Mouse (Mus musculus) hindbrain, embryonic 16.5 days (tissue): Measurements from ENCODE around the gene Bsg. TPM values are rescaled to one million over a fixed set of nuclear protein-coding genes. Genes with fewer than 3 reads are reported as not detected.

Source experiments
- ATAC-seq: fragments of 200-750 bp; cut with Nextera tagmentation; 2 replicates; pipeline ENCODE4 v1.8.0; 2017; ENCODE audit warnings: moderate TSS enrichment, moderate library complexity
- H3K27ac ChIP-seq: fragments of 300-500 bp; sonication (generic); 2 replicates; pipeline ENCODE4 v1.5.1; 2014; ENCODE audit warnings: low read depth, mild to moderate bottlenecking, control low read depth, low read length, moderate library complexity
- H3K27me3 ChIP-seq: fragments of 300-500 bp; sonication (generic); replicated peaks from 2 replicates; pipeline ENCODE4 v1.6.1; 2014; ENCODE audit warnings: low read length; ENCODE audit not compliant: control insufficient read depth, insufficient read depth
- H3K36me3 ChIP-seq: fragments of 300-500 bp; sonication (generic); 2 replicates; pipeline ENCODE4 v1.6.1; 2014; ENCODE audit warnings: mild to moderate bottlenecking, low read length, moderate library complexity, mixed read lengths; ENCODE audit not compliant: control insufficient read depth, insufficient read depth
- H3K4me1 ChIP-seq: fragments of 300-500 bp; sonication (generic); 2 replicates; pipeline ENCODE4 v1.6.1; 2014; ENCODE audit warnings: low read depth, low read length; ENCODE audit not compliant: control insufficient read depth, insufficient read depth
- H3K4me2 ChIP-seq: fragments of 300-500 bp; sonication (generic); 2 replicates; pipeline ENCODE4 v1.6.1; 2014; ENCODE audit warnings: mild to moderate bottlenecking, low read length, control low read depth, moderate library complexity
- H3K4me3 ChIP-seq: fragments of 300-500 bp; sonication (generic); 2 replicates; pipeline ENCODE4 v1.5.1; 2014; ENCODE audit warnings: mild to moderate bottlenecking, low read length, control low read depth, moderate library complexity
- H3K9ac ChIP-seq: fragments of 300-500 bp; sonication (generic); 2 replicates; pipeline ENCODE4 v1.6.1; 2014; ENCODE audit warnings: low read depth, mild to moderate bottlenecking, control low read depth, low read length, moderate library complexity
- H3K9me3 ChIP-seq: fragments of 300-500 bp; sonication (generic); 2 replicates; pipeline ENCODE4 v1.6.1; 2014; ENCODE audit warnings: mild to moderate bottlenecking, low read length, moderate library complexity; ENCODE audit not compliant: control insufficient read depth
- WGBS: fragments of 180-500 bp; shearing (Covaris S2); extraction: QIAGEN DNeasy Blood & Tissue Kit; methylation state at CpG from one replicate; pipeline ENCODE4 v1.1.7; 2014; 5-methylcytosine and 5-hydroxymethylcytosine counted together
- polyA plus RNA-seq: library from polyadenylated mRNA; unstranded; fragments of >200 nt; fragmentation: Nextera tagmentation; extraction: Ambion mirVana; gene quantifications from 2 replicates; pipeline ENCODE4 v1.2.1, GENCODE M21; 2015

Gene Bsg
- polyA plus RNA-seq, 1 experiment from 2014 or later, result 1,193 TPM

DNA sequence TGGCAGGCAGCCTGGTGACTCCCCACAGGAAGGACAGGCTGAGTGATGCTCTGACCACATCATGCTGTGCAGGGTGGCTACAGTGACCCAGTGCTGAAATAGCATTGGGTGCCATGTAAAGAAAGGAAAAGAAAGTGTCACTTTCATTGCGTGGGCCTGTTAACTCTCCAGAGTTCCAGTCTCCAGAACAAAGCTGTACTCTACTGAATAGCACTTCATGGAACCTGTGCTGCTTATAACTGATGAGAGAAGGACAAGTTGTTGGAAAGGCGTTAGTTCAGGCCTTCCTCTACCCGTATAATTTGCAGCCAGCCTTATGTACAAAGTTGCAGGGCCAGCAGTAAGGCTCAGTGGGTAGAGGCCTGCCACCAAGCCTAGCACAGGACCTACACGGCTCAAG lies 15.6 kb upstream of the Bsg start, which contains the start of gene Gzmm:
Gzmm (plus strand) TSS at position 301 of the 400 bp plus-strand sequence.
- Histone ChIP-seq H3K4me1 (peaks cover 5% of the 10 kb centered on the region), H3K27me3 (no peaks in the 10 kb centered on the region), H3K4me3 (no peak within 1 kb of the TSS), H3K36me3 (peaks cover 33% of the 10 kb centered on the region), H3K9me3 (no peaks in the 10 kb centered on the region), H3K4me2 (no peak within 1 kb of the TSS), H3K27ac (no peak within 1 kb of the TSS), H3K9ac (no peak within 1 kb of the TSS)
- ATAC-seq, result no peak
- 81% methylated on average over 4 of the region's 4 CpGs for WGBS

DNA sequence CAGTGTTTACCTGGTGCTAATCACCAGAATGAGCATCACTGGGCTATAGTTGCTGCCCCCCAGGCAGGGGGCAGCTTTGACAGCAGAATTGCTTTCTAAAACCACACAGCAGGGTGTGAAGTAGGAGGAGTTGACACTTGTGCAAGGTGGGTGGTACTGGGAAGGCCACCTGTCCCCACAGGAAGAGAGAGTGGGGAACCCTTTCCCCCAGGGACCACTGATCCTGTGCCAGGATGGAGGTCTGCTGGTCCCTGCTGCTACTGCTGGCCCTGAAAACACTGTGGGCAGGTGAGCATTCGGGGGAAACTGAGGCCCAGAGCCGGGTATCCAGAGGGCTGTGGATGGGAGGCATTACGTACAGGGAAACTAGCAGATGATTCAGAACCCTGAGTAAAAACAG lies 15.1 kb upstream of the Bsg start:
- no peak overlapping the region for H3K9ac ChIP-seq
- H3K4me3 ChIP-seq, result no peak overlapping the region
- H3K9me3 ChIP-seq, result no peaks in the 10 kb centered on the region
- peaks cover under 1% of the 10 kb centered on the region for H3K4me1 ChIP-seq
- ATAC-seq, result no peak
- H3K4me2 ChIP-seq, result no peak overlapping the region
- H3K27me3 ChIP-seq, result no peaks in the 10 kb centered on the region
- no peak overlapping the region for H3K27ac ChIP-seq
- H3K36me3 ChIP-seq, result peaks cover 33% of the 10 kb centered on the region
- WGBS, result 94% methylated on average over 3 of the region's 3 CpGs

DNA sequence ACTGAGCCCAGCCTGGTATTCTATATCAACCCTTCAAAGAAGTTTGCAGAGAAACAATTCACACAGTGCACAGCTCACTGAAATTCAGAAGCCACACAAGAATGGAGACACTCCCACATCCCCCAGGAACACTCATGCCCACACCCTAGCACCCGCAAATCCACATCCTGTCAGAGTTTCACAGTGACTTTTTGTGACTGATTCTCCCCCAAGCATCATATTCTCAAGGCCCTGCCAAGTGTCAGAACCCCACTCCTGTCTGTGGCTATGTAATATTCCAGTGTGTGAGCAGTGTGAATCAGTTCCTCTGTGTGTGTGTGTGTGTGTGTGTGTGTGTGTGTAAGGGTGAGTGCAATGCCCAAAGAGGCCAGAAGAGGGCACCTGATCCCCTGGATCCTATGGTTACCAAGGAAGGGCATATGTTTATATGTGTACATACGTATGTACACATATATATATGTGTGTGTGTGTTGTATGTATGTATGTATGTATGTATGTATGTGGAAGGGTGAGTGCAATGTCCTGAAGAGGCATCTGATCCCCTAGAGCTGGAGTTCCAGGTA lies 12.2 kb upstream of the Bsg start:
- 98% methylated on average over 2 of the region's 2 CpGs for WGBS
- Histone ChIP-seq H3K36me3 (peaks cover 17% of the 10 kb centered on the region), H3K27ac (no peak overlapping the region), H3K9me3 (no peaks in the 10 kb centered on the region), H3K4me1 (no peaks in the 10 kb centered on the region), H3K4me3 (no peak overlapping the region), H3K9ac (no peak overlapping the region), H3K27me3 (no peaks in the 10 kb centered on the region), H3K4me2 (no peak overlapping the region)
- no peak for ATAC-seq

DNA sequence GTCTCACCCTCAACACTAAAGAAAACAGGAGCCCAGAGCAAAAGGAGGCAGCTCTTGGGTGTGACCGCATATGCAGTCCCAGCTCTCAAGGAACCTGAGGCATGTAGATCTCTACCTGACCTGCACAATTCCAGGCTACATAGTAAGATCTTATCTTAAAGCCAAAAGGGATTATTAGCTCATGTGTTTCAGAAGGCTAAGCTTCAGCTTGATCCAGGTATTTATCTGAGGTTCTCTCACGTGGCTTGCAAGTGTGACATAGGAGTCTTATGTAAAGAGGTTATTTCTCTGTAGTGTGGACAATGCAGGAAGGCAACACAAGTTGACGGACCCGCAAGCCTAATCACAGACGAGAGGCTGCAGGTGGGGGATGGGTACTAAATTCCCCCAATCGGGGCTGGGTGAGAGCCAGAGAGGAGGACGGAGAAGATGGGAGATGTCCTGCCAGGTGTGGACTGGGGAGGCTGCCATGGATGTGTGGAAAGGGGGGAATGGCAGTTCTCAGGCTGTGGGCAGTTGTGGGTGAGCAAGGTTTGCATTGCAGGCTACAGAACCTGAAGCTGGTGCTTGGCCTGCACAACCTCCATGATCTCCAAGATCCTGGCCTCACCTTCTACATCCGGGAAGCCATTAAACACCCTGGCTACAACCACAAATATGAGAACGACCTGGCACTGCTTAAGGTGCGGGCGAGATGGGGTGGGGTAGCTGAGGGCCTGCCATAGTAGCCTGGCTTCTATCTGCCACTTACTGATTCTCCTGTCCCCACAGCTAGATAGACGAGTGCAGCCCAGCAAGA lies 10.5 kb upstream of the Bsg start:
- no peaks in the 10 kb centered on the region for H3K4me1 ChIP-seq
- H3K27me3 ChIP-seq, result no peaks in the 10 kb centered on the region
- peaks cover 5% of the 10 kb centered on the region; the same call in 1 of the 2 replicates for H3K36me3 ChIP-seq
- no peak overlapping the region for H3K9ac ChIP-seq
- H3K27ac ChIP-seq, result no peak overlapping the region
- no peak overlapping the region for H3K4me2 ChIP-seq
- H3K4me3 ChIP-seq, result no peak overlapping the region
- ATAC-seq, result no peak
- WGBS, result 71% methylated on average over 12 of the region's 12 CpGs
- no peaks in the 10 kb centered on the region for H3K9me3 ChIP-seq

DNA sequence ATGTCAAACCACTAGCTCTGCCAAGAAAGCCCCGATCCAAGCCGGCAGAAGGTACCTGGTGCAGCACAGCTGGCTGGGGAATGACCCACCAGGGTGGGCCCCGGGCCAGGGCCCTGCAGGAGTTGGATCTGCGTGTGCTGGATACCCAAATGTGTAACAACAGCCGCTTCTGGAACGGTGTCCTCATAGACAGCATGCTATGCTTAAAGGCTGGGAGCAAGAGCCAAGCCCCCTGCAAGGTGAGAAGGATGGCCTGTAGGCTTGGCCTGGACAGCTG lies 10.0 kb upstream of the Bsg start:
- Histone ChIP-seq H3K27me3 (no peaks in the 10 kb centered on the region), H3K4me2 (no peak overlapping the region), H3K4me3 (no peak overlapping the region), H3K9me3 (no peaks in the 10 kb centered on the region), H3K27ac (no peak overlapping the region), H3K9ac (no peak overlapping the region), H3K4me1 (no peaks in the 10 kb centered on the region), H3K36me3 (peaks cover under 1% of the 10 kb centered on the region; the same call in 1 of the 2 replicates)
- ATAC-seq, result no peak
- WGBS, result 76% methylated on average over 6 of the region's 6 CpGs

DNA sequence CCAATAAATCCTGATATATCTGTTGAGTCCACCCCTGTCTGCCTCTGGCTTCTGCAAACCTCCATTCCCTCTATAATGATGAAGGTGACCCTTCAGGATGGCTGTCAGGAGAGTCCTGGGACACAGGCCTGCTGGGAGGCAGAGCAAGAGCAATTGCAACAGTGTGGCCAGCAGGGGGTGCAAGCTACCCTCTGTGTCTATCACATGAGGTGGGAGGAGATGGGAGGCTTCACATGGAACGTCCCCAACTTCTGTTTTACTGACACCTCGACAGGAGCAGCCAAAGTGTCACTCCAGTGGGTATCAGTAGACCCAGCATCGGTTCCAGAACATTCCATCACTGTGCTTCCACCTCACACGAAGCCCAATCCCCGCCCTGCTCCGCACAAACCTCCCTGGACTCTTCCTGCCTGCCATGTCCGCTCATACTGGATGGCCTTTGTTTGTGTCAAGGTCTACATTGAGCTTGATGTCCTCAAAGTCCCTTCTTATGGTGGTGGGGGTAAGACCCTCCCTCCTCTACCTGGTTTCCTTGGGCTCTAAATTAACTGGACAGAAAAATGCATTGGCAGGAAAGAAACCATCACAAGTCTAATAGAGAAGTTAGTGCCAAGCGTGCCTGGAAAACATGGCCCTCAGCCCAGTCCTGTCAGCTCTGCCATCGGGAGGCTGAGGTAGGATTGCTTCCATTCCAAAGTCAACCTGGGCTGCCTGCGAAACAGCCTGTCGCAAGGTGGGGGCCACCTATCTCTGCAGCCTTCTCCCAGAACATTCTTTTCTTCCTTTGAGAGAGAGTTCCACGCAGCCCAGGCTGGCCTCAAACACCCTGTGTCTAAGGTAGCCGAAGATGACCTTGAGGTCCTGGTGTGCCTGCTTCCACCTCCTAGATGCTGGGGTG lies 8.8 kb upstream of the Bsg start:
- Histone ChIP-seq H3K9me3 (no peaks in the 10 kb centered on the region), H3K4me3 (no peak overlapping the region), H3K36me3 (no peaks in the 10 kb centered on the region), H3K9ac (no peak overlapping the region), H3K27ac (peak overlapping the region; percentile 37; the same call in 1 of the 2 replicates), H3K4me1 (no peaks in the 10 kb centered on the region), H3K27me3 (no peaks in the 10 kb centered on the region), H3K4me2 (no peak overlapping the region)
- 61% methylated on average over 13 of the region's 13 CpGs for WGBS
- no peak for ATAC-seq

DNA sequence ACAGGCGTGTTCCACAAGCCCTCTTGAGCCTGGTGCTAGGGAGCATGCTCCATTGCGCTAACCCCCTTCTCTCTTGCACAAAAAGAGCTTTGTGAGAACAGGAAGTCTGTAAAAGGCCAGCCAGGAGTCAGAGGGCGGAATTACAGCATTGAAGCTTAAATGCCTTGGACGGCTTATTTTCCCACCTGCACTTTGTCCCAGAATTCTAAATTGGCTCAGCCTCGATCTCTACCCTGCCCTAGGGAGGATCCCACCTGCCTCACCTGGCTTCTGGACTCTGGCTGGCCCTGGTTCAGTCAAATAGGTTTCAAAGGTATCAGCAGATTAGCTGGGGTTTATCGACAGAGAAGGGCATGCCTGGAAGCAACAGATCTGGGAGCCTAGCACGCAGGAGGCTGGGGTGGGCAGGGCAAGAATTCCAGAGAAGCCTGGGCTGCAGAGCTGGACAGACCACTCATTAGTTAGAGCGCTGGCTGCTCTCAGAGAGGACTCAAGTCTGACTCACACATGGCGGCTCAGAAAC lies 8.1 kb upstream of the Bsg start:
- H3K36me3 ChIP-seq, result no peaks in the 10 kb centered on the region
- no peaks in the 10 kb centered on the region for H3K27me3 ChIP-seq
- no peaks in the 10 kb centered on the region for H3K4me1 ChIP-seq
- ATAC-seq, result no peak
- H3K9me3 ChIP-seq, result no peaks in the 10 kb centered on the region
- no peak overlapping the region for H3K4me2 ChIP-seq
- no peak overlapping the region for H3K9ac ChIP-seq
- whole genome bisulfite sequencing, result 72% methylated on average over 9 of the region's 9 CpGs
- no peak overlapping the region for H3K4me3 ChIP-seq
- peak overlapping the region; percentile 37; the same call in 1 of the 2 replicates for H3K27ac ChIP-seq

DNA sequence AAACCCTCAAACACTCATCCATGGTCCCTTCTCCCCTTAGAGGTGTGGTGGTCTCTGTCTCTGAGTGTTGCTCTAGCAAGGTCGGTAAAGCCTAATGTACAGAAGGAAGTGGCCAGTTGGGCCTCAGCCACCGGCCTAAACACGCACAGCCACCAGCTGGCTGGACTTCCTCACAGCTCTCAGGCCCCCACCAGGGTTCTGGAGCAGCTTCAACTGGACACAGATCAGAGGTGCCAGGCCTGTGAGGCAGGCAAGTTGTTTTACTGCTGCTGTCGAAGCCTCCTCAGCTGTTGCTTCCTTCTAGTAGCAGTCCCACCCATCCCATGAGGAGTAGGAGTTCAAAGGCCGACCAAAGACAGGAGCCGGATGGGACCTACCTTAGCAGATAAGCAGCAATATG lies 6.4 kb upstream of the Bsg start:
- H3K4me2 ChIP-seq, result no peak overlapping the region
- no peak overlapping the region for H3K9ac ChIP-seq
- ATAC-seq, result no peak
- no peaks in the 10 kb centered on the region for H3K4me1 ChIP-seq
- H3K36me3 ChIP-seq, result no peaks in the 10 kb centered on the region
- 66% methylated on average over 6 of the region's 6 CpGs for WGBS
- H3K27me3 ChIP-seq, result no peaks in the 10 kb centered on the region
- no peaks in the 10 kb centered on the region for H3K9me3 ChIP-seq
- H3K27ac ChIP-seq, result no peak overlapping the region
- H3K4me3 ChIP-seq, result no peak overlapping the region

DNA sequence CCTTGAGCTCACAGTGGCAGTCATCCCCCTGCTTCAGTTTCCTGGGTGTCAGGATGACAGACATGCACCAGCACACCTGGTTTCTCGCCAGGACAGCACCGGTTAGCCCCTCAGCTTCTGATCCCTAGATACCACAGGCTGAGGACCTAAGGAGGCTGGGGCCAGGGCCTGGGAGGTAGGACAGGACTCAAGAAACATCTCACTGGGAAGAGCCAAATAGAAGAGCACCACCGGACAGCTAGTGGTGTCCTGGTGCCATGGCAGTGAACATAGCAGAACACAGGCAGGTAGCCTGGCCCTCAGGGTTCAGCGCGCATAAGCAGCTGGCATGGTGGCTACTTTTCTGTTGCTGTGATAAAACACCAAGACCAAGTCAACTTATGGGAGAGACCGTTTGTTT lies 5.8 kb upstream of the Bsg start:
- Histone ChIP-seq H3K9ac (no peak overlapping the region), H3K27ac (no peak overlapping the region), H3K9me3 (no peaks in the 10 kb centered on the region), H3K27me3 (no peaks in the 10 kb centered on the region), H3K36me3 (no peaks in the 10 kb centered on the region), H3K4me1 (no peaks in the 10 kb centered on the region), H3K4me2 (no peak overlapping the region), H3K4me3 (no peak overlapping the region)
- 93% methylated on average over 6 of the region's 6 CpGs for WGBS
- no peak for ATAC-seq
